Mouse (Mus musculus) brain, embryonic 14.5 days (tissue): Measurements from ENCODE around the gene B130006D01Rik.

Experiments
- CTCF ChIP-seq: fragments of 200-500 bp; IDR thresholded peaks from 2 replicates; pipeline ENCODE4 v1.5.1; 2012; ENCODE audit warnings: inconsistent platforms, mild to moderate bottlenecking, moderate library complexity, borderline replicate concordance; ENCODE audit not compliant: insufficient read depth, insufficient read length; ENCODE audit errors: extremely low read depth
- POLR2A ChIP-seq: fragments of 200-500 bp; IDR thresholded peaks from 2 replicates; pipeline ENCODE4 v1.6.1; 2012; ENCODE audit warnings: mild to moderate bottlenecking, inconsistent platforms, borderline replicate concordance; ENCODE audit not compliant: poor library complexity, insufficient read depth, insufficient read length, severe bottlenecking; ENCODE audit errors: extremely low read depth

DNA sequence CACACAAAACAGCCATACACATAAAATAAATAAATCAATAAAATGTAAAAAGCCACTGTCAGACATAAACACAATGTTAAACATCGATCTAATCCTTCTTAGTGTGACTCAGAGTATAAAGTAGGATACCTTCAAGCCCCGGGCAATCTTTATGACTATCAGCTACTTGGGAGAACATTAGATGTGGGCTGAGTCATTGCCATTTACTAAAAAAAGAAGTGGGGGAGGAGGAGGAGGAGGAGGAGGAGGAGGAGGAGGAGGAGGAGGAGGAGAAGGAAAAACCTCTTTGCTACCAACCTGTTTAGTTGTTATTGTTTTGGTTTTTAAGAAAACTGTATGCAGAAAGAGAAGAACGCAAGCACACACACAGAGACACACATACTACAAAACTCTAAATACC lies 33.8 kb upstream of the B130006D01Rik start:
- TF ChIP-seq POLR2A (no peak), CTCF (no peak)
